Mouse (Mus musculus) effector memory CD4-positive, alpha-beta T cell, adult 5 months (primary cell): ENCODE results near the gene Zfp445. TPM values are rescaled to one million over a fixed set of nuclear protein-coding genes. Genes with fewer than 3 reads are reported as not detected.

Experiments used
- polyA plus RNA-seq: library from polyadenylated mRNA; unstranded; fragments of 100-300 nt; shearing (Covaris generic); gene quantifications from one replicate; pipeline ENCODE4 v1.2.1, GENCODE M21; 2017

Zfp445 gene
- polyA plus RNA-seq: 51.3 TPM

GRCm38 (mm10) chr9:122865697-122866166, at the start of gene Zfp445:
Zfp445 (minus strand) TSS chr9:122866006.

GRCm38 (mm10) chr9:122885385-122885784, 19.6 kb upstream of the Zfp445 start, which contains the start of gene Zkscan7:
Zkscan7 (plus strand) TSS chr9:122885685.

GRCm38 (mm10) chr9:122843760-122844159, 22.0 kb downstream of the Zfp445 start, which contains the start of gene Gm35549:
Gm35549 (minus strand) TSS chr9:122844035.

GRCm38 (mm10) chr9:122805053-122805844, 60.6 kb downstream of the Zfp445 start, which contains the start of gene Tcaim:
Tcaim (plus strand) TSS chr9:122805539.

Other genes with a start within 250 kb of the Zfp445 start
- gene Topaz1, start 118.7 kb downstream of the Zfp445 start, polyA plus RNA-seq: 0.07 TPM
- 8.6 TPM for gene Tcaim, start 60.5 kb downstream of the Zfp445 start, polyA plus RNA-seq
- gene Gm35549, start 22.0 kb downstream of the Zfp445 start, polyA plus RNA-seq: not detected
- gene Zkscan7, start 19.7 kb upstream of the Zfp445 start, polyA plus RNA-seq: 3.5 TPM
- gene Zfp105, start 57.1 kb upstream of the Zfp445 start, polyA plus RNA-seq: not detected
- gene 1110059G10Rik, start 85.0 kb upstream of the Zfp445 start, polyA plus RNA-seq: 22.7 TPM
- gene Kif15, start 85.0 kb upstream of the Zfp445 start, polyA plus RNA-seq: 1.4 TPM
- 13.4 TPM for gene Tmem42, start 155.3 kb upstream of the Zfp445 start, polyA plus RNA-seq
- gene Tgm4, start 168.7 kb upstream of the Zfp445 start, polyA plus RNA-seq: 0.87 TPM
- 60.4 TPM for gene Zdhhc3, start 247.2 kb upstream of the Zfp445 start, polyA plus RNA-seq
- 44.8 TPM for gene Exosc7, start 247.2 kb upstream of the Zfp445 start, polyA plus RNA-seq